Mouse (Mus musculus) brown adipose tissue, adult 24 weeks (tissue): Measurements from ENCODE around the gene Marveld1. TPM values are rescaled to one million over a fixed set of nuclear protein-coding genes. Genes with fewer than 3 reads are reported as not detected.

Experiments
- H3K27ac ChIP-seq: fragments of 200-500 bp; replicated peaks from 2 replicates; pipeline ENCODE4 v1.5.1; 2012; ENCODE audit warnings: low read depth, mild to moderate bottlenecking, low read length
- H3K4me1 ChIP-seq: fragments of 200-500 bp; 2 replicates; pipeline ENCODE4 v1.6.1; 2012; ENCODE audit warnings: low read length, mixed read lengths; ENCODE audit not compliant: control insufficient read depth, insufficient read depth, insufficient read length
- H3K4me3 ChIP-seq: fragments of 200-500 bp; 2 replicates; pipeline ENCODE4 v1.5.1; 2012; ENCODE audit warnings: low read depth, mild to moderate bottlenecking, low read length, moderate library complexity; ENCODE audit not compliant: insufficient read depth
- polyA plus RNA-seq: library from polyadenylated mRNA; stranded (reverse); fragments of >200 nt; gene quantifications from 2 replicates; pipeline ENCODE4 v1.2.4, GENCODE M21; 2012; ENCODE audit not compliant: missing spikeins, insufficient read depth, insufficient read length

The Marveld1 gene
- polyA plus RNA-seq, 1 experiment, result 33.6 TPM

DNA sequence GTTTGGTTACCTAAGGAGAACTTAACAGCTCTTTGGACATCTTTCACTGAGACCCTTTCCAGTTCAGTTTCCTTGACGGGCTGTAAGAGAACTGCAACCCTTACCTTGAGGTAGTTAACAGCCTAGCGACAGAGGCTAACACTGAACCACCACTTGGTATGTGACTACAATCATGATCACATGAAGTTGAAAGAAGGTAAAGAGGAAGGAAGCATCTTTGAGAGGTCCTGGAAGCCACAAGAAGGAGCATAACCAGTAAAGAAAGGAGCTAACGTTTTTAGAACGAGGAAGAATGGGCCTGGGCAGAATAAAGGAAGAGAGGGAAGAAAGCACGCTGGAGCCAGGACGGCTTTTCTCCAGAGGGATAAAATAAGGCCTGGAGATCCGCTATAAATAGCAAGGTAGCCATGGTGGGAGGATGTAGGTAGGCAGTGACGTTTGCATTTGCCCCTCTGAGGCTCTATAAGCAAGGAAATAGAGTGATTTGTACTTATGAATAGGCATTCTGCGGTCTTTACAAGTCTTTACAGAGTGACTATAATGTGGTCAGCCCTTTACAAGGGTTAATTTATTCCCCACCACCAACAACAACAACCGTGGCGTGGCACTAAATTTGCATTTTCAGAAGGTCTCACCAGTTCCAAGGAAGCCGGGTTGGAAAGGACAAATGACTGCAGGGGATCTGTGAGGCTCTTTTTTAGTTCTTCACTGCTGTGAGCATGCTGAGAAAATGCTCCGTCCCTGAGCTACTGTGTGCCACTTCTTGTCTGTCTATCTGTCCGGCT, 17.5 kb upstream of the Marveld1 start:
- Histone ChIP-seq H3K4me3 (peak overlapping the region; percentile 77), H3K4me1 (peaks cover 6% of the 10 kb centered on the region; the same call in 1 of the 2 replicates), H3K27ac (peak overlapping the region; percentile 91)

DNA sequence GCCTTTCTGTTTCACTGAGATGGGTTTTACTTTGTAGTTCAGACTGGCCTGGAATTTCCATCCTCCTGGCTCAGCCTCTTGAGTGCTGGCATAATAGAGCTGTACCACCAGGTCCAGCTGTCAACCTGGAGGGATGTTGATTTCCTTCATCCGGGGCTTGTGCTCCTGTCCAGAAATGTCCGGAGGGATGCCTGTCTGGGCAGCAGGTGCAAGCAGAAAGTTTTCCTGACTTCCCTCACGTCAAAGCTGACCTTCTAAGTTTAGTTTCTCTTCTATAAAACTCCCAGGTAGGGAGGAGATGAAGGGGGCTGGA, 16.9 kb upstream of the Marveld1 start:
- Histone ChIP-seq H3K4me1 (peaks cover 6% of the 10 kb centered on the region; the same call in 1 of the 2 replicates), H3K27ac (peak overlapping the region; percentile 91), H3K4me3 (no peak overlapping the region)

DNA sequence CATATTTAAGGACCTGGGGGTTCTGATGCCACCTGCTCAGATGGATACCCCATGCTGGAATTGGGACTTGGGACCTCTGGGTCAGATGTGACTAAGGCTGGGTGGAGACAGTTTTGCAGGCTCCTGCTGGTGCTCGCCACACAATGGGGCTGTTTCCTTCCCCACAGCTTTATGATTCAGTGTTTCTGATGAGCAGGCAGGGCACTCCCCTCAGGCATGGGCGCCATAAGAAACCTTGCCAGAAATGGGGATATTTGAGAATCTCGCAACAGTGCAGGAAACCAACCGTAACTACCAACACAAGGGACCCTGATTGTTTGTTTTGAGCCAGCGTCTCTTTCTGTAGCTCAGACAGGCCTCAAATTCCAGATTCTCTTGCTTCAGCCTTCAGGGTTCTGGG, 16.1 kb upstream of the Marveld1 start:
- Histone ChIP-seq H3K27ac (peak overlapping the region; percentile 78), H3K4me1 (peaks cover 6% of the 10 kb centered on the region; the same call in 1 of the 2 replicates), H3K4me3 (no peak overlapping the region)

DNA sequence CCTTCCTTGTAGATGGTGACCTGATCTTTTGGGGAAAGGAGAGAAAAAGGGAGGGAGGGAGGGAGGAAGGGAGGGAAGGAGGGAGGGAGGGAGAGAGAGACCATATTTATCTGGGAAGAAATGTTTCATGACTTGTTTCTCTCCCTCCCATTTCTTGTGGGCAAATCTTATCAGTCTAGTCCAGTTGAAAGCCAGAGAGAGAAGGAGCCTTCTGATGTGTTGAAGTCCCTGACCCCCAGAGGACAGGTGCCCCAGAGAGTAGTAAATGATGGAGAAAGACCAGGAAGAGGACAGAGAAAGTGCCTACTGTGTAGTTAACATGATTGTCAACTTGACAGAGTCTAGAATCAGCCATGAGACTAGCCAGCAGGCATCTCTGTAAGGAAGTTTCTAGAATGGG, 12.1 kb upstream of the Marveld1 start:
- Histone ChIP-seq H3K4me1 (0 out of 2 replicates have a peak, but pooled peaks cover 3% of the 10 kb centered on the region), H3K4me3 (no peak overlapping the region), H3K27ac (no peak overlapping the region)

DNA sequence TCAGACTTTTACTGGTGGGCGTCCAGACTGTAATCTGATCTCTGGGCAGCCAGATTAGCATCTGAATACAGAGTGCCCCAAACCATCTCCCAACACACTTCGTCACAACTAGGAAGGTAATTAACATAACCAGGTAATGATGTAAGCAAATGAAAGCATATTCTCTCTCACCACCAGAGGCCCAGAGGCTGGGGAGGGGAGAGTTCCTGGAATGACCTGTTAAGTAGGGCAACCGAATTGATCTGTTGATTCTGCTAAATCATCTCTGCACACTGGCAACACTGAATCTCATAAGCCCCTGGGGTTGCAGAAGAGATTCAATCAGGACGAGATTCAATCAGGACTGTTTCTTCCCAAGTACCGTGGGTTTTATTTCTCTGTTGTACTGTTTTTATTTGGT, 11.1 kb upstream of the Marveld1 start:
- Histone ChIP-seq H3K4me1 (no peaks in the 10 kb centered on the region), H3K4me3 (no peak overlapping the region), H3K27ac (no peak overlapping the region)

DNA sequence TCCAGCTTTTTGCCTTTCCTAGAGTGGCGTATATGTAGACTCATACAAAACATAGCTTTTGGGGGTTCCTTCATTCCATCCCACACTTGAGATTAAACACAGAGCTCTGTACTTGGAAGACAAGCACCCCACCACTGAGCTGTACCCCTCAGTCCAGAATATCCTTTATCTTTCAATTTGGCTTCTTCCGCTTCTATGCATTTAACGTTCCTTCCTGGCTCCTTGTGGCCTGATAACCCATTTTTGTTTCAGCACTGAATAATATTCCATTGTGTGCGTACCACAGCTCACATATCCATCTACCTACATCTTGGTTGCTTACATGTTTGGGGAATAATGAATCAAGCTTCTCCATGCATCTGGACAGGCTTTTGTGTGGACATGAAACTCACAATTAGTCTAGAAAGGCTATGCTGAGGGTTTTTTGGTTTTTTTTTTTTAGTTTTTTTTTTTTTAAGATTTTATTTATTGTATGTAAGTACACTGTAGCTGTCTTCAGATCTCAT, 10.0 kb upstream of the Marveld1 start:
- Histone ChIP-seq H3K27ac (no peak overlapping the region), H3K4me1 (no peaks in the 10 kb centered on the region), H3K4me3 (no peak overlapping the region)

DNA sequence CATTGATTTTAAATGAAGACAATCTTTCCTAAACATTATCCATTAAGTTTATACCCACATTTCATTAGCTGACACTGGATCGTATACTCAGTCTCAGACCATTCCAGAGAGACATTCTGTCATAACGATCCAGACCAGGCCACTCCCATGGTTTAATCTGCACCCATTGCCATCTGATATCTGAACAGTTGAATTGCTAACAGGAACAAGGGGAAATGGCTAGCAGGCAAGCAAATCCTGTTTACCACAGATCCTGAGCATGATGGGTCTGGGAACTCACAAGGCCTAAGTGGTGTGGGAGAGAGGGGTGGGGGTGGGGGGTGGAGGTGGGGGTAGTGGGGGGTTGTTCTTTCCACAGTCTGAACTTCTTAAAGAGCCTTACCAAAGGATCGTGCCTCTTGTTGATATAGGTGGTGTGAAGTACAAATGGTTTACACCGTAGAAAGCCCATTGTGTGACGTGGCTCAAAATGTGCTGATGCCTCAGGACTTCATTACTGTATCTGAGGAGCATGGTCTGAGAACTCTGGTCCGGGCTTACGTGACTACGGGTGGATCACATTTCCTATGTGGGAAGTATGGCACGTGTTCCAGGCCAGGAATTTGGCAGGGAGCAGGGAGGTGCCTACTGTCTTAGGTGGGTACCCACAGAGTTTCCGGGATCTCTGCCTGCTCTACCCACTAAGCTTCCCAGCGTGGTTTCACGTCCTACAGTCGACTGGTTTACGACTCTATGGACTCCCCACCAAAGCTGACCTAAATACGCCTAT, 8.5 kb upstream of the Marveld1 start:
- no peak overlapping the region for H3K4me3 ChIP-seq
- no peak overlapping the region for H3K27ac ChIP-seq
- H3K4me1 ChIP-seq, result no peaks in the 10 kb centered on the region

DNA sequence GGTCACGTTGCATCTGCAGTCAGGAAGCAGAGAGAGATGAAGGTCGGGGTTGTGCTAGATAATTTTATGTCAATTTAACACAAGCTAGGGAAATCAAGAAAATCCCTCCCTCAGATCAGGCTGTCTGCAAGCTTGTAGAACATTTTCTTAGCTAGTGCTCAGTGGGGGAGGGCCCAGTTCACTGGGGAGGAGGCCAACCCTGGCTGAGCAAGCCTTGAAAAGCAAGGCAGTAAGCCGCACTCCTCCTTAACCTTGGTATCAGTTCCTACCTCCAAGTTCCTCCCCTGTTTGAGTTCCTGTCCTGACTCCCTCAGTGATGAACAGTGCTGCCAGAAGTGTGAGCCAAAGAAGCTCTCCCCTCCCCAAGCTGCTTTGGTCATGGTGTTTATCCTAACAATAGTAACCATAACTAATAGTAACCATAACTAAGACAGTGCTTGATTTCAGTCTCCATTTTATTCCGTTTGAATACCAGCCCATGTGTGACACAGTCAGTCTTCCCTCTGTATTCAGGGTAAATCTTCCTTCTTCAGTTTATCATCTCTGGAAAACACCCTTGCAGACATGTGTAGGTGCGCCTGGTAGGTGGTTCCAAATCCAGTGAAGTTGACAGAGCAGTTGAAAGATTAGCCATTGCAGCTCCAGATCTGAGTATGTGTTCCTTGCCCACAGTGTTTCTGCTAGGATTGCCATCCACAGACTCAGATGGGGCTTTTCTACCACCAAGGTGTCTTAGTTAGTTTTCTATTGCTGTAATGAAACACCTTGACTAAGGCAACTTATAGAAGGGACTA, 7.3 kb upstream of the Marveld1 start:
- Histone ChIP-seq H3K4me3 (no peak overlapping the region), H3K27ac (no peak overlapping the region), H3K4me1 (0 out of 2 replicates have a peak, but pooled peaks cover 3% of the 10 kb centered on the region)

DNA sequence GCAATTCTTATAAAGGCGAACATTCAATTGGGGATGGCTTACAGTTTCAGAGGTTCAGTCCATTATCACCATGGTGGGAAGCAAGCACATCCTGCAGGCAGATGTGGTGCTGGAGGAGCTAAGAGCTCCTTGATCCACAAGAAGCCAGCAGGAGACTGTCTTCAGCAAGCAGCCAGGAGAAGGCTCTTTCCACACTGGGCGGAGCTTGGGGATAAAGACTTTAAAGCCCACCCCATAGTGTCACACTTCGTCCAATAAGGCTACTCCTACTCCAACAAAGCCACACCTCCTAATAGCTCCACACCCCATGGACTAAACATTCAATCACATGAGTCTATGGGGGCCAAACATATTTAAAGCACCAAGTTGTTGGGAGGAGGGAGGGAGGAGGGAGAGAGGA, 5.2 kb upstream of the Marveld1 start:
- Histone ChIP-seq H3K27ac (no peak overlapping the region), H3K4me1 (peaks cover 8% of the 10 kb centered on the region; the same call in 1 of the 2 replicates), H3K4me3 (no peak overlapping the region)

DNA sequence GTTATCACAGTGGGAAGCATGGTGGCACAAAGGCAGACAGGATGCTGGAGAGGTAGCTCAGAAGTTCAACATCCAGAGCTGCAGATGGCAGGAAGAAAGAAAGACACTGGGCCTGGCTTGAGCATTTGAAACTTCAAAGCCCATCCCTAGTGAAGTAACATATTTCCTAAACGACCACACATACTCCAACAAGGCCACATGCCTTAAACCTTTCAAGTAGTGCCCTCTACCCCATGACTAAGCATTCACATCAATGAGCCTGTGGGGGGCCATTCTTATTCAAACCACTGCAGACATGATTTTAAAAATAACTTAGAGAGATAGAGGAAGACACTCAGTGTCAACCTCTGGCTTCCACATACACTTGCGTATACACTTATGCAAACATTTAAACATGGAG, 4.4 kb upstream of the Marveld1 start:
- Histone ChIP-seq H3K27ac (no peak overlapping the region), H3K4me3 (no peak overlapping the region), H3K4me1 (peaks cover 8% of the 10 kb centered on the region; the same call in 1 of the 2 replicates)

DNA sequence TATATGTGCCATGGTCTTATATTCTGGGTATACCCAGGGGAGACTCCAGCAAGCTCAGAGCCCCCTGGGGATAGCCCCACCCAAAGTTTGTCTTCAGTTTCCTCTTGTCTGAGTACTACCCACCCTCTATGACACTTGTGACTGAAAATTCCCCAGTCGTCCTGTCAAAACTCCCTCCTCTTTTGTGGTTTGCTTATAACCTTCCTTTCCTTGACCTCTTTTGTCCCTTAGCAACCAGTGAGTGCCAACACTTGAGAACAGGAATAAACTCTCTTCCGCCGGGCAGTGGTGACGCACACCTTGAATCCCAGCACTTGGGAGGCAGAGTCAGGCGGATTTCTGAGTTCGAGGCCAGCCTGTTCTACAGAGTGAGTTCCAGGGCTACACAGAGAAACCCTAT, 3.1 kb upstream of the Marveld1 start:
- H3K27ac ChIP-seq, result 0 out of 2 replicates have a peak overlapping the region, but pooled peaks have one; percentile 29
- peaks cover 11% of the 10 kb centered on the region for H3K4me1 ChIP-seq
- H3K4me3 ChIP-seq, result no peak overlapping the region

DNA sequence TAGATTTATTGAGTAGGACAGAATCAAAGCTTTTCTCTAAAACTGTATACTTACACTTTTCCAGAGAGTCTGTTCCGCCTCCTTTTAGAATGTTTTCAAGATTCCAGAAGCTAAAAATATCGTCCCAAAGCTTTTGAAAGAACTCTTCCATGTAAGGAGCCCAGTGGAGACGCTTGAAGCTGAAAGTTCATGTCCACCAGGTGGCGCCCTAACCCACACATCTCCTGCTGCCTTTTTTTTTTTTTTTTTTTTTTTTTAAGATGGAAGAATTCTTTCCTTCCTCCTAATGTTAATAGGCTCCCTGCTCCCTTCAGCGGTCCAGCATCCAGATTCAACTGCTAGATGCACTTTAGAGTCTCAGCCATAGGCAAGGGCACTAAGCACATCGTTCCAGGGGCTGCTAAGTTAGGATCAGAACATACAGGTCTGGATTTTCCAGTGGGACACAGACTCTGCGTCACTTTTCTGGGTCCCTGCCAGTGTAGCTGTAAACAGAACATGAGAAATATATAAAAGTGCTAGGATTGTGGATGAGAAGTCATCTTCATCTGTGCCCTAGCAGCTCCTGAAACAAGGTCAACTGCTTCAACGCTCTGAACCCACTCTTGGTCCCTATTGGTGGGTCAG, 2.5 kb upstream of the Marveld1 start:
- Histone ChIP-seq H3K27ac (peak overlapping the region; percentile 36), H3K4me3 (no peak overlapping the region), H3K4me1 (peaks cover 12% of the 10 kb centered on the region)

DNA sequence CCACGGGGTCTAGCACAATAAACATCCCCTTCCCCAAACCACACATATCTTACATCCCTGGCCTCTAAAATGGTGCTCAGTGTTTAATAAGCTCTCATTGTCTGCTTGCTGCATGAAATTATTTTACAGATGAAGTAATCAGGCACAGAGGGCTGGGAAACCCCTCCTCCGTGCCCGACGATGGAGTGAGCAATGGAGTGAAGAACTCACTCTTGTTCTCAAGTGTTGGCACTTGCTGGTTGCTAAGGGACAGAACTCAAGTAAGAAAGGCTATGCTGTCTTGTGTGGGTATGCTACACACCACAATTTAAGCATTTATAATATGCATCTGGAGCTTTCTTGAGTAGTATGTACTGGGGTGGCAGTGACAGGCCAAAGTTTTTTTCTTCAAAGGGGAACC, 2.0 kb upstream of the Marveld1 start:
- Histone ChIP-seq H3K27ac (peak overlapping the region; percentile 62), H3K4me1 (peaks cover 13% of the 10 kb centered on the region), H3K4me3 (no peak overlapping the region)

DNA sequence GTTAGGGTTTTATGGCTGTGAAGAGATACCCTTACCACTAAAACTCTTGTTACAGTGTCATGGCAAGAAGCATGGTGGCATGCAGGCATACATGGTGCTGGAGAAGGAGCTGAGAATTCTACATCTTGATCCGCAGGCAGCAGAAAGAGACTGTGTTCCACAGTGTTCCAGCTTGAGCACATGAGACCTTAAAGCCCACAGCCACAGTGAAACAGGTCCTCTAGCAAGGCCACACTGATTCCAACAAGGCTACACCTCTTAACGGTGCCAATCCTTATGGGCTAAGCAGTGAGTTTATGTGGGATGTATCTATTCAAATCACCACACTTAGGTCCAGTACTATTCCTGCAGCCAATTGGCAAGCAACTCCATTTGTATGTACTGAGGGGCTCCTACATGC, 1.5 kb upstream of the Marveld1 start:
- Histone ChIP-seq H3K4me3 (no peak overlapping the region), H3K27ac (peak overlapping the region; percentile 62), H3K4me1 (peaks cover 16% of the 10 kb centered on the region)
